Mouse (Mus musculus) thymus, adult 18-20 months (tissue): ENCODE results near the gene Olfr844.

Experiments used
- DNase-seq, 2 experiments: peaks; one replicate each; pipeline ENCODE4 v3.0.0; 2022; ENCODE audit warnings: mixed read lengths in 2 of 2

Gene Olfr844

DNA sequence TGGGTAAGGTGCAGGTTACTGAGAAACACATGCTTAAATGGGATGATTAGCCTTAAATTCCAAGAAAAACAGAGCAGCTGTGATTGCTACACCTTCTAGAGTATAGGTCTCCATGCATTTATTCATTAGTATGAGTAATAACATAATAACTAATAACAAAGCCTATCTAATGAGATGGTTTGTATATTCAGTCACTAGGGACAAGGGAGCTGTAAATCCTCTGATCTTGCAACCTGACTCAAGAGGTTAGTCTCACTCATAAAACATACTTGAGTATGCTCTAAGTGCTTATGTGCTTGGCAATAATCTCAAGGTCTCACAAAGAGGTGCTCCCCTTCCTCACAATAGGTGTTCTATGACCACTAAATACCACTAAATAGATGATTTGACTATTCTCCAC, at the start of gene Olfr844:
Gene Olfr844, plus strand, starts transcription at position 301 of the 400 bp plus-strand sequence.
- DNase-seq = no peak

- DNase-seq = no peak
Measured at GRCm38 (mm10) chr9:19336157-19336556, 20.0 kb downstream of the Olfr844 start, which contains the start of gene Olfr845. Gene Olfr845, plus strand, starts transcription at chr9:19336457.

DNA sequence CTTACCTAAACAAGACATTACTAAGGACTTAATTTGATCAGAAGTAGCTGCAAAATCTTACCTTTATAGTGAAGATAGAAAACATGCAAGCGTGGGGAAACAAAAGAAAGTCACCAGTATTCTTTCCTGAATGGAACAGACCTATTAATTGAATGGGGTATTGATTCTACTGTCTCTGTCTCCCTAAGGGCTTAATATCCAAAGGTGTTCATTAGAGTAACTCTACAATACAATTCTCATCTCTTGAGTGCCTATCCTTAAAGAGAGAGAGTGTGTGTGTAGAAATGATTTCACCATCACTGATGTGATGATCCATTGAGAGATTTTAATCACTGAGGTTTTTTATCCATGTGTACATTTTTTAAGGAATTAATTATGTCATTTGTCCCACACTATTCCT, 47.8 kb downstream of the Olfr844 start, which contains the start of gene Olfr846:
Gene Olfr846, minus strand, starts transcription at position 101 of the 400 bp plus-strand sequence.
- no peak for DNase-seq
